Mouse (Mus musculus): Measurements from ENCODE around the gene Tcf3. TPM values are rescaled to one million over a fixed set of nuclear protein-coding genes. Genes with fewer than 3 reads are reported as not detected.

The Tcf3 gene
- total and polyA plus RNA-seq, 3 experiments, result 16.5 to 25.0 (median 18.0) TPM

DNA sequence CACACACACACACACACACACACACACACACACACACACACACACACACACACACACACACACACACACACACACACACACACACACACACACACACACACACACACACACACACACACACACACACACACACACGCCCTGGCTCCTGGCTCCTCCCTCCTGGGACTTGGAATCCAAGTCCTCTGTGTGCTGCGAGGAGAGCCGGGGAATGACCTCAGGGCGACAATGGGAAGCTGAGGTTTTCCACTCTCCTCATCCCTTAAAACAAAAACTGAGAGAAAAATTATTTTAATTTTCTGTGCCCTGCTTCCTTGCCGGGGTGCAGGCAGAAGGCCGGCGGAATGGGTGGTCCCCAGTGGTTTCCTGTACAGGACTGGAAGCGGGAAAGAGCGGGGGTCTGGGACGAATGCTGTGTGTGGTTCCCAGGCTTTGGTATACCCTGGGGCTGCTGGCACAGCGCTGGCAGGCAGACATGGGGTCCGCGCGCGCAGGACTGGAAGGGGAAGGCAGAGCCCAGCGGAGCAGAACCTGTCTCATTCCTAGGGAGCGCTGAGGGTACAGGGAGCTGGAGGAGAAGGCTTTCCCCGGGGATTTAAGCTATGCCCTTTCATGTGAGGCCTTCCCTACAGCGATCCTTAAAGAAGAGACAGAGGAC is 31.1 kb upstream of the Tcf3 start:
- WGBS, result 26% methylated on average over 19 of the region's 19 CpGs
- no peaks in the 10 kb centered on the region for H3K4me1 ChIP-seq (ENCODE audit: control insufficient read depth, insufficient read depth, low read length)
- no peaks in the 10 kb centered on the region for H3K36me3 ChIP-seq (ENCODE audit: control insufficient read depth, insufficient read depth, low read length)
- no peak overlapping the region for H3K27ac ChIP-seq
- no peaks in the 10 kb centered on the region for H3K79me2 ChIP-seq (replicated peaks; ENCODE audit: control insufficient read depth, insufficient read depth, low read length)
- TF ChIP-seq EP300 (IDR thresholded peaks at IDR 0.05; ENCODE audit: insufficient read depth, low read depth, low read length) (no peak), POLR2A (IDR thresholded peaks at IDR 0.05; ENCODE audit: insufficient read depth, low read depth, low read length) (no peak), CTCF (IDR thresholded peaks at IDR 0.05) (no peak)
- H3K27me3 ChIP-seq (ENCODE audit: control insufficient read depth, insufficient read depth, low read length), result no peaks in the 10 kb centered on the region
- no peak overlapping the region for H3K9ac ChIP-seq (ENCODE audit: low read depth, low read length)
- intact Hi-C loops (cut with DNase I), result no loop called here
- DNase-seq, result peak; percentile 15 to 26
- H3K4me3 ChIP-seq, result no peak overlapping the region

DNA sequence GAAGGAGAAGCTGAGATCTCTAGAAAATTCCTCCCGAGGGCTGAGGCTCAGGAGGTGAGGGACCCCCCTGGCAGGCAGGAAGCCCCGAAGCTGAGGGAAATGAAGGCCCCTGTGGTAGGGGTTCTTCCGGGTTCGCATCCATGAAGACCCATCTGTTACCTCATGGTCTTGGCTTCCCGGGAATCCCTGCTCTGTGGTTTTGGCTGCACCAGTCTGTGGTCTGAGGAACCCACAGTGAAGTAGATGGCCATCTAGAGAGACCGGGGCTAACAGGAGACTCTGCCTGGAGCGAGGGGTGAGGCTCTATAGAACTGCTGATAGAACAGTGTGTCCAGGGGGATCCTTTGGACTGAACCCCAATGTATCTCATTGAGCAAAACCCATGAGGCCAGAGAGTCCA is 27.9 kb upstream of the Tcf3 start:
- no peaks in the 10 kb centered on the region for H3K27me3 ChIP-seq (ENCODE audit: control insufficient read depth, insufficient read depth, low read length)
- no peak overlapping the region for H3K9ac ChIP-seq (ENCODE audit: low read depth, low read length)
- 53% methylated on average over 7 of the region's 7 CpGs for WGBS
- H3K4me3 ChIP-seq, result no peak overlapping the region
- H3K79me2 ChIP-seq (replicated peaks; ENCODE audit: control insufficient read depth, insufficient read depth, low read length), result no peaks in the 10 kb centered on the region
- no peak overlapping the region for H3K27ac ChIP-seq
- DNase-seq, result no peak
- TF ChIP-seq POLR2A (IDR thresholded peaks at IDR 0.05; ENCODE audit: insufficient read depth, low read depth, low read length) (no peak), CTCF (IDR thresholded peaks at IDR 0.05) (no peak), EP300 (IDR thresholded peaks at IDR 0.05; ENCODE audit: insufficient read depth, low read depth, low read length) (no peak)
- no peaks in the 10 kb centered on the region for H3K4me1 ChIP-seq (ENCODE audit: control insufficient read depth, insufficient read depth, low read length)
- no peaks in the 10 kb centered on the region for H3K36me3 ChIP-seq (ENCODE audit: control insufficient read depth, insufficient read depth, low read length)
- intact Hi-C loops (cut with DNase I), result no loop called here

DNA sequence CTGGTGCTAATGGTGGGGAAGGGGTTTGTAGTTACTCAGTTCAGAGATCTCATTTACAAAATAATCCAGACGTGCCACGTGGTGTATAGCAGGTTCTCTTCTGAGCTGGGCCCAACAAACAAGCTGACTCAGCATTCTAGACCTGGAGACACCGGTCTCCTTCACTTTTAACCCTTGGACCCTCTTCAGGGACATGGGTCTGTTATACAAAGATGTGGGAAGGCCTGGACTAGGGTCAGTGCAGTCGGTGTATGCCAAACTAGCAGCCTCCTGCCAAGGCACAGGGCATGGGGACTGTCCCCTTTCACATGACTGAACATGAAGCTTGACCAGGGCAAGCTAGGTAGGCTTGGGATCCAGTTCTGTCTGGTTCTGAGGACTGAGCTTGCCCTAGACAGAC is 26.9 kb upstream of the Tcf3 start:
- Histone ChIP-seq H3K4me1 (ENCODE audit: control insufficient read depth, insufficient read depth, low read length) (no peaks in the 10 kb centered on the region), H3K27ac (no peak overlapping the region), H3K79me2 (replicated peaks; ENCODE audit: control insufficient read depth, insufficient read depth, low read length) (no peaks in the 10 kb centered on the region), H3K9ac (ENCODE audit: low read depth, low read length) (no peak overlapping the region), H3K36me3 (ENCODE audit: control insufficient read depth, insufficient read depth, low read length) (no peaks in the 10 kb centered on the region), H3K4me3 (no peak overlapping the region), H3K27me3 (ENCODE audit: control insufficient read depth, insufficient read depth, low read length) (no peaks in the 10 kb centered on the region)
- intact Hi-C loops (cut with DNase I), result no loop called here
- no peak for DNase-seq
- 64% methylated on average over 4 of the region's 4 CpGs for WGBS
- TF ChIP-seq CTCF (IDR thresholded peaks at IDR 0.05) (no peak), POLR2A (IDR thresholded peaks at IDR 0.05; ENCODE audit: insufficient read depth, low read depth, low read length) (no peak), EP300 (IDR thresholded peaks at IDR 0.05; ENCODE audit: insufficient read depth, low read depth, low read length) (no peak)

DNA sequence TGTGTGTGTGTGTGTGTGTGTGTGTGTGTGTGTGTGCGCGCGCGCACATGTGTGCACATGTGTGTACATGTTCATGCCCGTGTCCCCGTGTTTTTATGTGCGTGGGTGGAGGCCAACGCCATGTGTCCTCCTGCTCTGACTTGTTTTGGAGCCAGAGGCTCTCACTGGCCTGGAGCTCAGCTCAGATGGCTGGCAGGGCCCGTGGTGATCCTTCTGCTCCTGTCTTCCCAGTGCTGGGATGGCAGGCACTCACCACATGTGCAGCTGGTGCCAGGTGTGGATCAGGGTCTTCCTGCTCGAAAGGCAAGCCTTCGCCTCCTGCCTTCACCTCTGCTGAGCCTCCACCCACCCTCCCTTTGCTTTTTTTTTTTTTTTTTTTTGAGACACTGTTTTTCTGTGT is 26.2 kb upstream of the Tcf3 start:
- intact Hi-C loops (cut with DNase I), result no loop called here

DNA sequence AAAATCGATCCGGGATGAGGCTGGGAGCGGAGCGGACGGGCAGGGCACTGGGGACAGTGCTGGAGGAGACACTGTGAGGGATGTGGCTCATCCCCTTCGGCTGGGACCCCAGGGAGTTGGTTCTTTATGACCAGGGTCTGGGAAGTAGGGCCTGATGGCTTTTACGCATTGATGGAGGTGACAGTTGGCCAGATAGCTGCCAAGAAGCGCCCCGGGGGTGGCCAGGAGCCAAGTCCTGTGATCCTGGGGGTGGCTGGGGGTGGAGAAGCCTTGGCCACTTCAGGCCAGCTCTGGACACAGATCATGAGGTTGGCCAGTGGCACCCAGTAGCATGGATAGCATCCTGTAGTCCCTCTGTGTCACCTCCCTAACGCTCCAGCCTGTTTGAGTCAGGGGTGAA is 25.8 kb upstream of the Tcf3 start:
- no peak for DNase-seq
- no peaks in the 10 kb centered on the region for H3K79me2 ChIP-seq (replicated peaks; ENCODE audit: control insufficient read depth, insufficient read depth, low read length)
- H3K9ac ChIP-seq (ENCODE audit: low read depth, low read length), result no peak overlapping the region
- no peaks in the 10 kb centered on the region for H3K4me1 ChIP-seq (ENCODE audit: control insufficient read depth, insufficient read depth, low read length)
- TF ChIP-seq CTCF (IDR thresholded peaks at IDR 0.05) (no peak), POLR2A (IDR thresholded peaks at IDR 0.05; ENCODE audit: insufficient read depth, low read depth, low read length) (no peak), EP300 (IDR thresholded peaks at IDR 0.05; ENCODE audit: insufficient read depth, low read depth, low read length) (no peak)
- H3K27ac ChIP-seq, result no peak overlapping the region
- intact Hi-C loops (cut with DNase I), result no loop called here
- H3K36me3 ChIP-seq (ENCODE audit: control insufficient read depth, insufficient read depth, low read length), result no peaks in the 10 kb centered on the region
- H3K27me3 ChIP-seq (ENCODE audit: control insufficient read depth, insufficient read depth, low read length), result no peaks in the 10 kb centered on the region
- WGBS, result 78% methylated on average over 10 of the region's 10 CpGs
- no peak overlapping the region for H3K4me3 ChIP-seq

More for the DNA sequence above, 26.2 kb upstream of the Tcf3 start:
- H3K4me3 ChIP-seq, result no peak overlapping the region
- no peak overlapping the region for H3K9ac ChIP-seq (ENCODE audit: low read depth, low read length)
- no peak for DNase-seq
- TF ChIP-seq CTCF (IDR thresholded peaks at IDR 0.05), result no peak
- TF ChIP-seq EP300 (IDR thresholded peaks at IDR 0.05; ENCODE audit: insufficient read depth, low read depth, low read length), result no peak
- TF ChIP-seq POLR2A (IDR thresholded peaks at IDR 0.05; ENCODE audit: insufficient read depth, low read depth, low read length), result no peak
- H3K27me3 ChIP-seq (ENCODE audit: control insufficient read depth, insufficient read depth, low read length), result no peaks in the 10 kb centered on the region
- no peaks in the 10 kb centered on the region for H3K36me3 ChIP-seq (ENCODE audit: control insufficient read depth, insufficient read depth, low read length)
- H3K4me1 ChIP-seq (ENCODE audit: control insufficient read depth, insufficient read depth, low read length), result no peaks in the 10 kb centered on the region
- H3K27ac ChIP-seq, result no peak overlapping the region
- 93% methylated on average over 11 of the region's 11 CpGs for WGBS
- no peaks in the 10 kb centered on the region for H3K79me2 ChIP-seq (replicated peaks; ENCODE audit: control insufficient read depth, insufficient read depth, low read length)

DNA sequence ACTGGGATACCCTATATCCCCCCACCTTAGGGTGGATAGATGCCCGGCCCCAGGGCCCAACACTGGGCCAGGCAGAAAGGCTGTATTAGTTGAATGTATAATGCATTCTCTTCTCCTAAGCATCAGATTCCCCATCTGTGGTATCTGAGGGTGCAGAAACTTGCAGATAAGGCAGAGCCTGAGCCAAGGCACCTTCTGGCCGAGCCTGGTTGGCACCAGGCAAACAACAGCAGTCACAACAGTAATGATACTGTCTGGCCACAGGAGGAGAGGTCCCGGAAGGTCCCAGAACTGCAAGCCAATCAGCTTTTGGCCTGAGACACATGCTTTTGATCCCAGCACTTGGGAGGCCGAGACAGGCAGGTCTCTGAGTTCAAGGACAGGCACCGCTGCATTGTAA is 22.2 kb upstream of the Tcf3 start:
- Histone ChIP-seq H3K36me3 (ENCODE audit: control insufficient read depth, insufficient read depth, low read length) (no peaks in the 10 kb centered on the region), H3K27ac (no peak overlapping the region), H3K27me3 (ENCODE audit: control insufficient read depth, insufficient read depth, low read length) (no peaks in the 10 kb centered on the region), H3K4me1 (ENCODE audit: control insufficient read depth, insufficient read depth, low read length) (no peaks in the 10 kb centered on the region), H3K79me2 (replicated peaks; ENCODE audit: control insufficient read depth, insufficient read depth, low read length) (no peaks in the 10 kb centered on the region), H3K4me3 (no peak overlapping the region), H3K9ac (ENCODE audit: low read depth, low read length) (no peak overlapping the region)
- intact Hi-C loops (cut with DNase I), result no loop called here
- no peak for TF ChIP-seq EP300 (IDR thresholded peaks at IDR 0.05; ENCODE audit: insufficient read depth, low read depth, low read length)
- TF ChIP-seq CTCF (IDR thresholded peaks at IDR 0.05), result no peak
- no peak for TF ChIP-seq POLR2A (IDR thresholded peaks at IDR 0.05; ENCODE audit: insufficient read depth, low read depth, low read length)
- 81% methylated on average over 5 of the region's 5 CpGs for WGBS
- no peak for DNase-seq
